Mouse (Mus musculus) heart, postnatal 0 days (tissue): ENCODE measurements around the gene Adipoq.
"Not testable (repeated sequence)": the region's sequence is repeated elsewhere in the genome, so short reads cannot be mapped to it uniquely, and the experiment has no call there.

Source experiments
- CTCF ChIP-seq: IDR thresholded peaks from 2 replicates; pipeline ENCODE4 v1.5.1; 2016; ENCODE audit warnings: antibody characterized with exemption, control low read depth, low read depth
- EP300 ChIP-seq: IDR thresholded peaks from 2 replicates; pipeline ENCODE4 v1.6.1; 2016; ENCODE audit warnings: antibody characterized with exemption, low read depth

DNA sequence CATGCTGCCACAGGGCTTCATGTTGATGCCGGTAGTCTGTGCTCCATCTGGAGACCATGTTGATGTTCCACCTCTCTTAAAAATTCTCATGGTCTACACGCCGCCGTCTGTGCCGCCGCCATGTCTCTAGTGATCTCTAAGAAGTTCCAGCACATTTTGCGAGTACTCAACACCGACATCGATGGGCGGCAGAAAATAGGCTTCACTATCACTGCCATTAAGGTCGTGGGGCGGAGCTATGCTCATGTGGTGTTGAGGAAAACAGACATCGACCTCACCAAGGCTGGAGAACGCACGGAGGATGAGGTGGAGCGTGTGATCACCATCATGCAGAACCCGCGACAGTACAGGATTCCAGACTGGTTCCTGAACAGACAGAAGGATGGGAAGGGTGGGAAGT is 33.1 kb downstream of the Adipoq start:
- not testable (repeated sequence) for TF ChIP-seq CTCF, EP300
